Mouse (Mus musculus): Measurements from ENCODE around the gene Cog5.

Cog5 gene

DNA sequence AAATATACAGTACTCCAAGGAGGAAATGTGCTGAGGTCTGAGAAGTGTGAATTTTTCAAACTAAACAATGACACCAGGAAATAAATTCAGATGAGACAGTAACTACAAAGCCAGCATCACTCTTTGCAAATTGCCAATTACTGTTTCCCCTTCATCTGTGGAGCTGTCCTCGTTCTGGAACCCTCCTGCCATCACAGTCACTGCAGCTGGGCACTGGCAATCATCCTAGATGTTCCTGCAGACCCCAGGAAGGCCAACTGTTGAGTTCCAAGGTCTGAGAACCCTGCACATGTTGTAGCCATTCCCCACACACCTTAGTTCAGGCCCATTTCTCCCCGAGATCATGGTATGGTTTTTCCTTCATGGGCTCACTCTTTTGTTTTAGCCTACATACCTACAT lies 329.5 kb downstream of the Cog5 start:
- DNase-seq (ENCODE audit: low read depth): no peak

DNA sequence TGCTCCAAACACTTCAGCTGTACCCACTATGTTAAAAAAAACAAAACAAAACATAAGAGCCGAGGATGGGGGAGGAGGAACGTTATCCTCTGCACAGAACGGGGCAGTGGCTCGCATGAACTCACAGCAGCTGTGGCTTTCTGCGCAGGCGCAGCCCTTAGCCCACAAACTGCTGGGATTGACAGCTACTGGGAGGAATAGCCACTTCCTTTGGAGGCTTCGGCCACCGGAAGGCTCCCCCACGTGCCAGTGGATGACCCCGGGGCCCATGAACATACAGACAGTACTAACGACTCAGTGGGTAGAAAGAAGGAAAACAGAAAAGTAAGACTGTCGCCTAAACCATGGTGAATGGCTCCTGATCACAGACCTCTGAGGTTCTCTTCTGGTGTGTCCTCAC lies 330.0 kb downstream of the Cog5 start:
- no peak for DNase-seq (ENCODE audit: low read depth)

DNA sequence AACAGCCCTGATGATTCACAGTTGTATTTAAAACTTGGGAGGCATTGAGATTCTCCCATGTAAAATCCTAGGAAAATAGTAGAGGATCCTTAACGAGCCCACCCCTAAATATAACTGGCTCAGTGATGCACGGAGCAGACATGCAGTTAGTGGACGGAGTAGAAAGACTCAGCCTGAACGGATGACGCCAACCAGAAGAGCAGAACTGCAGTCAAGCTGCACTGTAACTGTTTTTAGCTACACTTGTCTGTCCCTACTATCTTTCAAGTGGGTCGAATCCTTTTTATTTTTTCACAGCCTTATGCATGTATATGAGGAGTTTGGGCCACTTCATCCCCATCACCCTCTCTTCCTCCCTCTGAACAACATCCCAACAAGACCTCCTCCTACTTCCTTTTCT lies 331.1 kb downstream of the Cog5 start:
- DNase-seq (ENCODE audit: low read depth): no peak

DNA sequence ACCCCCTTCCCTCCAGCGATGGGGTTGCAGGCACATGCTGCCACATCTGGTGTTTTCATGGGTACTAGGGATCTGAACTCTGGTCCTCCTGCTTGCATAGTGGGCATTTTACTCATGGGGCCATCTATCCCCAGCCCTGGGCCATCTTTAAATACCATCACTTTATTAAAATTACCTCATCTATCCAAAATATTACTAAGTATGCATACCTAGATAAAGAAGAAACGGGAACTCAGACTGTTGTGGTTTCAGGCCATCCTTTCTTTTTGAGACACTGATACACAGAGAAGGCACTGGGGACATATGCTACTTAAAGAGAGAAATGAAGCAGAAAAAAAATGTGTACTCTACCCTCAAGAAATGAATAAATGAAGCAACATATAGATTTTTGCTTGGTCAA lies 331.8 kb downstream of the Cog5 start:
- no peak for DNase-seq (ENCODE audit: low read depth)

All from c-Kit-positive CD71-positive TER-119-negative erythroid progenitor cells, embryonic 14.5 days (primary cell).